Mouse (Mus musculus): ENCODE results near the gene Pi4k2b. TPM values are rescaled to one million over a fixed set of nuclear protein-coding genes. Genes with fewer than 3 reads are reported as not detected.

The Pi4k2b gene
- polyA plus RNA-seq, 1 experiment from 2014 or later: 16.5 TPM

Other genes starting within 250 kb of the Pi4k2b start
- gene Lgi2, start 175.1 kb upstream of the Pi4k2b start, polyA plus RNA-seq (2016; fragmentation: Nextera tagmentation; extraction: Ambion mirVana): 0.88 and 1.1 TPM in 2 replicates
- gene Sepsecs, start 71.9 kb upstream of the Pi4k2b start, polyA plus RNA-seq (2016; fragmentation: Nextera tagmentation; extraction: Ambion mirVana): 7.1 and 8.2 TPM in 2 replicates
- gene Zcchc4, start 33.8 kb downstream of the Pi4k2b start, polyA plus RNA-seq (2016; fragmentation: Nextera tagmentation; extraction: Ambion mirVana): 24.4 and 24.9 TPM in 2 replicates
- 111 and 132 TPM in 2 replicates for gene Anapc4, start 92.4 kb downstream of the Pi4k2b start, polyA plus RNA-seq (2016; fragmentation: Nextera tagmentation; extraction: Ambion mirVana)